Mouse (Mus musculus): Measurements from ENCODE around the gene Dpp3. TPM values are rescaled to one million over a fixed set of nuclear protein-coding genes. Genes with fewer than 3 reads are reported as not detected.

Gene Dpp3
- polyA plus RNA-seq, 1 experiment: 73.8 TPM

DNA sequence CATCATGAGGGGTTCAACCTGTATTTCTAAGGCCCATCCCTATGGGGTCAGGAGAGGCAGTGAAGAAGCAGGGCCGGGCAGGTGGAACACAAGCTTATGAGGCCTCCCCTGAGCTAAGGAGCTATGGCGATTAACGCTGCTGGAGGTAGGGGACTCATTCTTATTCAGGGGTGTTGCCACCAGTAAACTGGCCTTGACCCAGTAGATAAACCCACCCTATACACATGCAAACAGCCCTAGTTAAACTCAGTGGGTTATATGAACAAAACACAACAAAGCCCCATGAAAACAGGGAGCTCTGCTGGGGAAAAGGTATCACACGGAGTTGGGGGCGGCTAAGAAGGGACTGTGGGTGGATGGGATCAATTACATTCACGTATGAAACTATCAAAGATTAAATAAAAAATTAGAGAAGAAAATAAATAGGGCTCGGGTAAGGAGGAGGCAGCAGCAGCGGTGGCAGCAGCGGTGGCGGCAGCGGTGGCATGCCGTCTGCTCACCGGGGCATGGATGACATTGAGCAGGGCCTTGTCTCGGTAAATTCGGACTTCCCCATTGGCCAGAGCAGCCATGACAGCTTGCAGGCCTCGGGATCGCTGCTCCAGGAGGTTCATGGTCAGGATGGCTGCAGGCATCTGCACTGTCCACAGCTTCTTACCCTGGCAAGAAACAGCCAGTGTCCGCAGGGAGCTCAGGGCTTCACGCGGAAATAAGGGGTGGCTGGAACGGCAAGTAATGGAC is 31.1 kb downstream of the Dpp3 start:
- no peaks in the 10 kb centered on the region for H3K4me1 ChIP-seq (ENCODE audit: control insufficient read depth, insufficient read depth, low read length)
- no peak overlapping the region for H3K27ac ChIP-seq (ENCODE audit: insufficient read depth, low read depth, low read length)
- no peaks in the 10 kb centered on the region; the same call in 1 of the 2 replicates for H3K36me3 ChIP-seq (ENCODE audit: control insufficient read depth, insufficient read depth, low read length)
- no peak for DNase-seq
- H3K4me3 ChIP-seq (ENCODE audit: insufficient read depth, low read depth, low read length): no peak overlapping the region
- no peaks in the 10 kb centered on the region for H3K27me3 ChIP-seq (replicated peaks; ENCODE audit: control insufficient read depth, insufficient read depth, low read length)
- 50% methylated on average over 21 of the region's 21 CpGs for WGBS
- no peak for TF ChIP-seq POLR2A (IDR thresholded peaks at IDR 0.05; ENCODE audit: low read depth, low read length)

DNA sequence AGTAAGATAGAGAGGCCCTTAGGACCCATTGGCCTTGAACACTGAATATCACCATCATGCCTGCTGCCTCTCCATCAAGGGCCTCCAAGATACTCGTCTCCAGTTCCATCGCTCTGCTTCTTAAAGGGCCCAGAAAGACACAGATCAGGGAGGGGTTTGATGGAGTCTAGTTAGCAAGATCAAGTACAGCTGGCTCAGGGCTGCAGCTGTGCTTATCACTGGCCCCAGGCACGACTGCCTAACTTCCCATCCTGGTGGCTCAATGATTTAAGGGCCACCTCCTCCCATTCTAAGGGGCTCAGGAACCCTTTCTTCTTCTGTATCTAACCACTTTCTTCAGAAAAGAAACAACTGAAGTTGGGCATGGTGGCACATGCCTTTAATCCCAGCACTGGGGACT is 36.3 kb downstream of the Dpp3 start:
- DNase-seq: no peak
- Histone ChIP-seq H3K4me3 (ENCODE audit: insufficient read depth, low read depth, low read length) (no peak overlapping the region), H3K27me3 (replicated peaks; ENCODE audit: control insufficient read depth, insufficient read depth, low read length) (no peaks in the 10 kb centered on the region), H3K27ac (ENCODE audit: insufficient read depth, low read depth, low read length) (no peak overlapping the region), H3K36me3 (ENCODE audit: control insufficient read depth, insufficient read depth, low read length) (no peaks in the 10 kb centered on the region; the same call in 1 of the 2 replicates), H3K4me1 (ENCODE audit: control insufficient read depth, insufficient read depth, low read length) (no peaks in the 10 kb centered on the region)
- WGBS: 74% methylated on average over 3 of the region's 3 CpGs
- TF ChIP-seq CTCF (conservative IDR thresholded peaks at IDR 0.05; ENCODE audit: insufficient read depth, insufficient read length, low read depth, low read length): no peak
- TF ChIP-seq POLR2A (IDR thresholded peaks at IDR 0.05; ENCODE audit: low read depth, low read length): no peak

DNA sequence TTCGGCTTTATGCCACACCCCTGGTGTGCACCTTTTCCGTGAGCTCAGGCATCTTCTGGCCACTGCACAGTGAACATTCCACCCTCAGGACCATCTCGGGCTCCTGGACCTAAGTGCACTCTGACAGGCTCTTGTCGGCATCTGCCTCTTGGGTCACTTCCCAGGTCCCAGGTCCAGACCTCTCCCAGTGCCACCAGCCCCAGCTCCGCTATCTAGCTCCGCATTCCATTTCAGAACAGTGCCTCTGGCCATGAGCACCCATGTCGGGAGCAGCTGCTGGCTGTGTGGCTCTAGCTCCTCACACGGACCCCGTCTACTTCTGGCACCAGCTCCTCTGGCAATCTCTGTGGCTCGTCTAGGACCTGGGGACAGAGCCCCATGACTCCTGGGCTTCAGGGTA is 38.3 kb downstream of the Dpp3 start:
- TF ChIP-seq CTCF (conservative IDR thresholded peaks at IDR 0.05; ENCODE audit: insufficient read depth, insufficient read length, low read depth, low read length) (no peak), POLR2A (IDR thresholded peaks at IDR 0.05; ENCODE audit: low read depth, low read length) (no peak)
- 86% methylated on average over 10 of the region's 10 CpGs for WGBS
- no peaks in the 10 kb centered on the region for H3K4me1 ChIP-seq (ENCODE audit: control insufficient read depth, insufficient read depth, low read length)
- no peak overlapping the region for H3K4me3 ChIP-seq (ENCODE audit: insufficient read depth, low read depth, low read length)
- H3K27ac ChIP-seq (ENCODE audit: insufficient read depth, low read depth, low read length): no peak overlapping the region
- H3K27me3 ChIP-seq (replicated peaks; ENCODE audit: control insufficient read depth, insufficient read depth, low read length): no peaks in the 10 kb centered on the region
- DNase-seq: no peak
- no peaks in the 10 kb centered on the region; the same call in 1 of the 2 replicates for H3K36me3 ChIP-seq (ENCODE audit: control insufficient read depth, insufficient read depth, low read length)

DNA sequence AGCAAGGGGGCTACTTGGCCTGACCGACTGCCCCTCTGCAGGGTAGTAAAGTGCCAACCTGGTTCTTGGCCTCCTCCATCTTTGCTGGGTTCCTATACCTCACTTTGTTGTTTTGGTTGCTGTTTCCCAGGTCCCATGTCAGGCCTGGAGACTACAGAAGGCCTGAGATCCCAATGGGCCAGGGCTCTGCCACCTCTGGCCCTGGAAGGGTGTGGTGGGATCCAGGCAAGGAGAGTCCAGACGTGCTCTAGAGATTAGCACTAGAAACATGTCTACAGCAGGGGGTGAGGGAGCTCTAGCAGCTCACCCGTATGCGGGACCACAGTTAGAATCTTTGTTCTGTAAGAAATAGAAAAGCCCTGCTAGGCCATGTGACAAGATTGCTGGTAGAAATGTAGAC is 44.1 kb downstream of the Dpp3 start:
- no peaks in the 10 kb centered on the region for H3K36me3 ChIP-seq (ENCODE audit: control insufficient read depth, insufficient read depth, low read length)
- no peak overlapping the region for H3K4me3 ChIP-seq (ENCODE audit: insufficient read depth, low read depth, low read length)
- no peaks in the 10 kb centered on the region for H3K27me3 ChIP-seq (replicated peaks; ENCODE audit: control insufficient read depth, insufficient read depth, low read length)
- H3K4me1 ChIP-seq (ENCODE audit: control insufficient read depth, insufficient read depth, low read length): no peaks in the 10 kb centered on the region
- TF ChIP-seq CTCF (conservative IDR thresholded peaks at IDR 0.05; ENCODE audit: insufficient read depth, insufficient read length, low read depth, low read length) (no peak), POLR2A (IDR thresholded peaks at IDR 0.05; ENCODE audit: low read depth, low read length) (no peak)
- H3K27ac ChIP-seq (ENCODE audit: insufficient read depth, low read depth, low read length): no peak overlapping the region
- DNase-seq: no peak
- 91% methylated on average over 4 of the region's 4 CpGs for WGBS

GRCm38 (mm10) chr19:4879324-4879703 is 48.8 kb downstream of the Dpp3 start:
- 59% methylated on average over 10 of the region's 10 CpGs for WGBS
- Histone ChIP-seq H3K27ac (ENCODE audit: insufficient read depth, low read depth, low read length) (no peak overlapping the region), H3K36me3 (ENCODE audit: control insufficient read depth, insufficient read depth, low read length) (no peaks in the 10 kb centered on the region), H3K4me3 (ENCODE audit: insufficient read depth, low read depth, low read length) (no peak overlapping the region), H3K4me1 (ENCODE audit: control insufficient read depth, insufficient read depth, low read length) (no peaks in the 10 kb centered on the region), H3K27me3 (replicated peaks; ENCODE audit: control insufficient read depth, insufficient read depth, low read length) (no peaks in the 10 kb centered on the region)
- DNase-seq: no peak
- TF ChIP-seq CTCF (conservative IDR thresholded peaks at IDR 0.05; ENCODE audit: insufficient read depth, insufficient read length, low read depth, low read length) (no peak), POLR2A (IDR thresholded peaks at IDR 0.05; ENCODE audit: low read depth, low read length) (no peak)

DNA sequence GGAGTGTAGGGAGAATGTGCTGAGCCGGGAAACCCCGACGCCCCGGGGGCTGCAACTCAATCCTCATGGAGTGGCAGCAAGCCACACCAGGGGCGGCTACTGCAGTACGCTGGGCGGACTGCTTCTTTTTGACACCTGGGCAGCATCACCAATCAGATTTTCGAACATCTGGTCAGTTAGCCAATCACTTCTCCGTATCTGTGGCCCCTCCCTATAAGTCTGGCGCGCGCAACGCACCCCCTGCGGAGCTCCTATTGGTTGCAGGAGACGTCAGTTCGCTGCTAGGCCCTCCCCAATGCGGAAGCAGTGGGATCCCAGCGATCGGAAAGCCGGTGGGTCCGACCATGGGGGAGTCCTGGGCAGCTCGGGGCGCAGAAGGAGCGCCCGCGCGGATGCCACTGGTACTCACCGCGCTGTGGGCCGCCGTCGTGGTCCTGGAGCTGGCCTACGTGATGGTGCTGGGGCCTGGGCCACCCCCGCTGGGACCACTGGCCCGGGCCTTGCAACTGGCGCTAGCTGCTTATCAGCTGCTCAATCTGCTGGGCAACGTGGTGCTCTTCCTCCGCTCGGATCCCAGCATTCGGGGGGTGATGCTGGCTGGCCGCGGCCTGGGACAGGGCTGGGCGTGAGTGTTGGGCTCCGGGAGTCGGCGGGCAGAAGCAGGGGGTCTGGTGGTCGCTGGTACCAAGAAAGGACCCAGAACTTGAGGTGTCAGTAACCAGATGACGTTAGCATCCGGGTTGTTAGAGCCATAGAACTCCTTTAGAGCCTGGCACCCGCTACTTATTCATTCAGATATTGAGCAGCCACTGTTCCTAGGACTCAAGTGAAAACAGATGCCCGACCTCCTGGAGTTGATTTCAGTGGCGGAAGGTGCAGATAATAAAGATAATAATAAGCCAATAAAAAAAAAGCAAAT is 49.4 kb downstream of the Dpp3 start, which contains the start of gene Zdhhc24:
Gene Zdhhc24, plus strand, starts transcription at position 264 of the 919 bp plus-strand sequence.
- Histone ChIP-seq H3K36me3 (ENCODE audit: control insufficient read depth, insufficient read depth, low read length) (no peaks in the 10 kb centered on the region), H3K27me3 (replicated peaks; ENCODE audit: control insufficient read depth, insufficient read depth, low read length) (no peaks in the 10 kb centered on the region), H3K27ac (ENCODE audit: insufficient read depth, low read depth, low read length) (no peak within 1 kb of the TSS), H3K4me1 (ENCODE audit: control insufficient read depth, insufficient read depth, low read length) (no peaks in the 10 kb centered on the region), H3K4me3 (ENCODE audit: insufficient read depth, low read depth, low read length) (peak within 1 kb of the TSS; percentile 74)
- WGBS: under 1% methylated on average over 52 of the region's 52 CpGs
- no peak for TF ChIP-seq POLR2A (IDR thresholded peaks at IDR 0.05; ENCODE audit: low read depth, low read length)
- no peak for TF ChIP-seq CTCF (conservative IDR thresholded peaks at IDR 0.05; ENCODE audit: insufficient read depth, insufficient read length, low read depth, low read length)
- peak; percentile 98 for DNase-seq

GRCm38 (mm10) chr19:4877785-4878184 is 50.3 kb downstream of the Dpp3 start, which contains the start of gene Actn3:
Gene Actn3 (minus strand): TSS chr19:4877909.
- Histone ChIP-seq H3K27me3 (replicated peaks; ENCODE audit: control insufficient read depth, insufficient read depth, low read length) (no peaks in the 10 kb centered on the region), H3K27ac (ENCODE audit: insufficient read depth, low read depth, low read length) (no peak within 1 kb of the TSS), H3K4me1 (ENCODE audit: control insufficient read depth, insufficient read depth, low read length) (no peaks in the 10 kb centered on the region), H3K36me3 (ENCODE audit: control insufficient read depth, insufficient read depth, low read length) (no peaks in the 10 kb centered on the region), H3K4me3 (ENCODE audit: insufficient read depth, low read depth, low read length) (peak within 1 kb of the TSS; percentile 74)
- peak; percentile 36 for DNase-seq
- 4% methylated on average over 17 of the region's 17 CpGs for WGBS
- TF ChIP-seq CTCF (conservative IDR thresholded peaks at IDR 0.05; ENCODE audit: insufficient read depth, insufficient read length, low read depth, low read length): no peak
- no peak for TF ChIP-seq POLR2A (IDR thresholded peaks at IDR 0.05; ENCODE audit: low read depth, low read length)

All from kidney, adult 2 months (tissue).